Mouse (Mus musculus) thymus, adult 2 months (tissue): ENCODE results near the gene Nos3.

ENCODE experiments used
- CTCF ChIP-seq: fragments of 200-500 bp; IDR thresholded peaks from 2 replicates; pipeline ENCODE4 v1.5.1; 2012; ENCODE audit warnings: mild to moderate bottlenecking, control low read depth, low read length, moderate library complexity, borderline replicate concordance; ENCODE audit not compliant: control insufficient read depth, poor library complexity, insufficient read depth; ENCODE audit errors: extremely low read depth
- POLR2A ChIP-seq: fragments of 200-500 bp; IDR thresholded peaks from 2 replicates; pipeline ENCODE4 v1.6.1; 2012; ENCODE audit warnings: mild to moderate bottlenecking, low read length, control low read depth, moderate library complexity; ENCODE audit not compliant: control insufficient read depth, poor library complexity, insufficient read depth; ENCODE audit errors: extremely low read depth

- TF ChIP-seq CTCF (no peak), POLR2A (no peak)
Measured at GRCm38 (mm10) chr5:24365528-24365927, 918 bp downstream of the Nos3 start.
